Mouse (Mus musculus): Measurements from ENCODE around the gene Rufy4.

GRCm38 (mm10) chr1:74103654-74104353 is 21.5 kb upstream of the Rufy4 start:
- TF ChIP-seq CTCF (conservative IDR thresholded peaks at IDR 0.05 in 1 of 2, IDR thresholded peaks at IDR 0.05 in 1 of 2; ENCODE audit: low read depth in 2 of 2, low read length in 2 of 2) (no peak), POLR2AphosphoS2 (IDR thresholded peaks at IDR 0.05; ENCODE audit: low read depth, low read length) (no peak), POLR2A (IDR thresholded peaks at IDR 0.05; ENCODE audit: low read depth, low read length) (no peak), MEF2A (IDR thresholded peaks at IDR 0.05; ENCODE audit: borderline replicate concordance, low read depth, low read length) (no peak), ZMIZ1 (IDR thresholded peaks at IDR 0.05; ENCODE audit: low read depth, low read length) (no peak), MAX (IDR thresholded peaks at IDR 0.05; ENCODE audit: low read length) (no peak), MAZ (IDR thresholded peaks at IDR 0.05; ENCODE audit: low read depth, low read length) (no peak), JUND (conservative IDR thresholded peaks at IDR 0.05; ENCODE audit: low read depth, low read length) (no peak), MXI1 (IDR thresholded peaks at IDR 0.05; ENCODE audit: low read depth, low read length) (no peak)

Measured in CH12.LX (cell line).